Mouse (Mus musculus) monocyte, adult 5-6 weeks (primary cell): ENCODE measurements around the gene Cdkl2. TPM values are rescaled to one million over a fixed set of nuclear protein-coding genes. Genes with fewer than 3 reads are reported as not detected.

Experiments used
- ATAC-seq: fragments of 153-309, 156-312 bp; replicated peaks from 2 replicates; pipeline ENCODE4 v1.8.0; 2017; ENCODE audit warnings: mild to moderate bottlenecking; ENCODE audit not compliant: low TSS enrichment, insufficient number of reproducible peaks, severe bottlenecking, poor library complexity, low FRiP score
- total RNA-seq: library from RNA; stranded (forward); fragments of 200-1000, 200-491, 200-594 nt; gene quantifications from 3 replicates; pipeline ENCODE4 v1.2.3, GENCODE M21; 2017

Cdkl2 gene
- total RNA-seq, 1 experiment from 2014 or later: 0.48 TPM

GRCm38 (mm10) chr5:91960606-91961254 lies 83.0 kb downstream of the Cdkl2 start:
- ATAC-seq: 0 out of 2 replicates have a peak, but pooled peaks have one; percentile 8

GRCm38 (mm10) chr5:91959986-91960385 lies 83.7 kb downstream of the Cdkl2 start:
- ATAC-seq: no peak

- ATAC-seq: no peak
Observed at GRCm38 (mm10) chr5:91959096-91959495, 84.6 kb downstream of the Cdkl2 start.

- ATAC-seq: no peak
Observed at GRCm38 (mm10) chr5:91956991-91957760, 86.5 kb downstream of the Cdkl2 start.

Other genes starting within 250 kb of the Cdkl2 start
- gene Rchy1, start 80.8 kb downstream of the Cdkl2 start, total RNA-seq: 68.7 to 110 TPM (median 81.9 TPM) in 3 replicates
- gene Odaph, start 56.4 kb downstream of the Cdkl2 start, total RNA-seq: 0.67 TPM in 1 of 3 replicates, not detected in the others
- 133 to 155 TPM (median 141 TPM) in 3 replicates for gene G3bp2, start 39.8 kb upstream of the Cdkl2 start, total RNA-seq
- gene Uso1, start 94.1 kb upstream of the Cdkl2 start, total RNA-seq: 16.5 to 45.5 TPM (median 28.5 TPM) in 3 replicates
- 6.3 TPM in 1 of 3 replicates, not detected in the others for gene U90926, start 171.5 kb upstream of the Cdkl2 start, total RNA-seq
- gene Ppef2, start 212.4 kb upstream of the Cdkl2 start, total RNA-seq: 3.7 TPM in 1 of 3 replicates, not detected in the others
- gene Naaa, start 234.3 kb upstream of the Cdkl2 start, total RNA-seq: 46.8 to 114 TPM (median 77.3 TPM) in 3 replicates